Mouse (Mus musculus): ENCODE data around the gene Snx30.
A peak's percentile ranks its signal among the peaks of the same experiment; 100 is the strongest.

- TF ChIP-seq CTCF (conservative IDR thresholded peaks at IDR 0.05; ENCODE audit: low read length) (peak; percentile 90), POU5F1 (IDR thresholded peaks at IDR 0.05; ENCODE audit: borderline replicate concordance, low read length) (no peak)
These were observed 122.7 kb downstream of the Snx30 start for GRCm38 (mm10) chr4:59928347-59928746.

Measured in E14TG2a.4 (cell line).